Mouse (Mus musculus) midbrain, embryonic 12.5 days (tissue): ENCODE measurements at regions not wholly inside any gene's neighbourhood (a gene's known extent, or its start where the extent isn't known, plus 50 kb on each side); places are given as distances from the start of the nearest gene placed in this dataset.

Source experiments
- ATAC-seq: fragments of 200-750 bp; cut with Nextera tagmentation; 2 replicates; pipeline ENCODE4 v1.8.0; 2017; ENCODE audit warnings: low read depth, moderate TSS enrichment, moderate library complexity; ENCODE audit not compliant: low FRiP score
- H3K27ac ChIP-seq: fragments of 300-500 bp; sonication (generic); replicated peaks from 2 replicates; pipeline ENCODE4 v1.5.1; 2016; ENCODE audit warnings: mild to moderate bottlenecking
- H3K27me3 ChIP-seq: fragments of 300-500 bp; sonication (generic); 2 replicates; pipeline ENCODE4 v1.6.1; 2016; ENCODE audit warnings: mild to moderate bottlenecking
- H3K36me3 ChIP-seq: fragments of 300-500 bp; sonication (generic); 2 replicates; pipeline ENCODE4 v1.6.1; 2016
- H3K4me1 ChIP-seq: fragments of 300-500 bp; sonication (generic); 2 replicates; pipeline ENCODE4 v1.6.1; 2016
- H3K4me2 ChIP-seq: fragments of 300-500 bp; sonication (generic); replicated peaks from 2 replicates; pipeline ENCODE4 v1.6.1; 2016; ENCODE audit warnings: mild to moderate bottlenecking, moderate library complexity
- H3K4me3 ChIP-seq: fragments of 300-500 bp; sonication (generic); 2 replicates; pipeline ENCODE4 v1.5.1; 2016; ENCODE audit warnings: mild to moderate bottlenecking
- H3K9ac ChIP-seq: fragments of 300-500 bp; sonication (generic); replicated peaks from 2 replicates; pipeline ENCODE4 v1.6.1; 2016; ENCODE audit warnings: mild to moderate bottlenecking, moderate library complexity
- H3K9me3 ChIP-seq: fragments of 300-500 bp; sonication (generic); 2 replicates; pipeline ENCODE4 v1.6.1; 2016; ENCODE audit warnings: mild to moderate bottlenecking
- WGBS: fragments of 180-500 bp; shearing (Covaris S2); methylation state at CpG from one replicate; pipeline ENCODE4 v1.1.7; 2016; 5-methylcytosine and 5-hydroxymethylcytosine counted together

DNA sequence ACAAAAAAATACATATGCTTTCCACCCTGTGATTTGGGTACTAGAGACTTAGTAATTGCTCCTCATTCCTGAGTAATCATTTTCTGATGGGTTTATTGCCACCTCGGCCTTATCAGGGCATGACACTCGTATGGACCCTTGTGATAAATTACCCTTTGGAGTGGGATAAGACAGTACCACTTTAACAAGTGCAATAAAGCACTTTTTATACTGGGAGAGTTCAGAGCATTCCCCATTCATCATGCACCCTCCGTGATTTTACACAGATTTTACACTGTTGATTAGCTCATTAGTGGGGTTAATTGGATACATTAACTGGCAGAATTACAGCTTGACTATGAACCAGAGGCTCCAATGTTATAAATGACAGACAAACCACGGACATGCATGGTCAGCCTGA is 802.9 kb downstream of the Pdha2 start:
- H3K4me3 ChIP-seq, result no peak overlapping the region
- no peak overlapping the region for H3K9ac ChIP-seq
- H3K4me1 ChIP-seq, result no peaks in the 10 kb centered on the region
- no peak overlapping the region for H3K4me2 ChIP-seq
- 80% methylated on average over 4 of the region's 4 CpGs for WGBS
- ATAC-seq, result no peak
- no peaks in the 10 kb centered on the region for H3K9me3 ChIP-seq
- no peaks in the 10 kb centered on the region for H3K36me3 ChIP-seq
- no peaks in the 10 kb centered on the region for H3K27me3 ChIP-seq
- no peak overlapping the region for H3K27ac ChIP-seq
